ENCODE assay signal across 8 mouse cellular contexts in genomic region chr16:87784405-87784994, GRCm38 (mm10).
DNase-seq lines count a peak whose midpoint lies in the region; ATAC-seq lines count a peak whose summit lies in the region.

No protein-coding gene starts in this region.

- no peaks in the 10 kb centered on the region for H3K36me3 ChIP-seq in embryonic facial prominence, embryonic 14.5 days (ENCODE audit: control insufficient read depth, insufficient read depth, low read length)
- no peaks in the 10 kb centered on the region for H3K36me3 ChIP-seq in embryonic facial prominence, embryonic 10.5 days (replicated peaks)
- H3K36me3 ChIP-seq in intestine, embryonic 14.5 days (ENCODE audit: control insufficient read depth, insufficient read depth, low read length), result no peaks in the 10 kb centered on the region
- H3K36me3 ChIP-seq in lung, embryonic 16.5 days (ENCODE audit: control insufficient read depth, insufficient read depth, low read length), result no peaks in the 10 kb centered on the region

- peak; percentile 15; the same call in 1 of the 2 replicates for ATAC-seq in embryonic facial prominence, embryonic 14.5 days (ENCODE audit: low read depth)
- 0 out of 2 replicates have a peak, but pooled peaks have one; percentile 41 for ATAC-seq in intestine, embryonic 14.5 days (replicated peaks; ENCODE audit: low FRiP score, low TSS enrichment, low read depth)
- peak; percentile 91 for ATAC-seq in lung, embryonic 16.5 days (ENCODE audit: low read depth)
- no peak for ATAC-seq in frontal cortex, adult (ENCODE audit: low TSS enrichment)

- H3K9me3 ChIP-seq in embryonic facial prominence, embryonic 14.5 days (ENCODE audit: control insufficient read depth, low read length), result no peaks in the 10 kb centered on the region
- no peaks in the 10 kb centered on the region for H3K9me3 ChIP-seq in embryonic facial prominence, embryonic 10.5 days
- no peaks in the 10 kb centered on the region for H3K9me3 ChIP-seq in intestine, embryonic 14.5 days (ENCODE audit: control insufficient read depth, low read length)
- H3K9me3 ChIP-seq in lung, embryonic 16.5 days (ENCODE audit: control insufficient read depth, low read length), result no peaks in the 10 kb centered on the region

- WGBS in embryonic facial prominence, embryonic 14.5 days, result 54% methylated on average over 13 of the region's 13 CpGs
- WGBS in embryonic facial prominence, embryonic 10.5 days, result 66% methylated on average over 13 of the region's 13 CpGs
- 58% methylated on average over 13 of the region's 13 CpGs for WGBS in intestine, embryonic 14.5 days
- 33% methylated on average over 13 of the region's 13 CpGs for WGBS in lung, embryonic 16.5 days

- no peak overlapping the region for H3K4me2 ChIP-seq in embryonic facial prominence, embryonic 14.5 days (ENCODE audit: low read depth, low read length)
- peak overlapping the region; percentile 0; the same call in 1 of the 2 replicates for H3K4me2 ChIP-seq in intestine, embryonic 14.5 days (ENCODE audit: low read length)
- peak overlapping the region; percentile 42 for H3K4me2 ChIP-seq in lung, embryonic 16.5 days (ENCODE audit: low read depth, low read length)

- H3K9ac ChIP-seq in embryonic facial prominence, embryonic 14.5 days (ENCODE audit: low read depth, low read length), result no peak overlapping the region
- no peak overlapping the region for H3K9ac ChIP-seq in intestine, embryonic 14.5 days (ENCODE audit: low read length)
- no peak overlapping the region for H3K9ac ChIP-seq in lung, embryonic 16.5 days (ENCODE audit: low read length)

- peak; percentile 50 for DNase-seq in embryonic facial prominence, embryonic 14.5 days (ENCODE audit: low spot score)
- DNase-seq in embryonic facial prominence, embryonic 10.5 days (ENCODE audit: low spot score), result no peak
- DNase-seq in adipocyte (ENCODE audit: low spot score), result peak; percentile 78
- no peak for DNase-seq in intestine, embryonic 14.5 days (ENCODE audit: low spot score)
- no peak for DNase-seq in left cerebral cortex, adult 8-10 months (ENCODE audit: low spot score in 2 of 2)
- DNase-seq in spleen, postnatal 14 days (ENCODE audit: low spot score in 2 of 2), result no peak

- H3K4me3 ChIP-seq in embryonic facial prominence, embryonic 14.5 days (ENCODE audit: low read depth, low read length), result no peak overlapping the region
- H3K4me3 ChIP-seq in embryonic facial prominence, embryonic 10.5 days, result no peak overlapping the region
- H3K4me3 ChIP-seq in intestine, embryonic 14.5 days (ENCODE audit: low read depth, low read length), result no peak overlapping the region
- H3K4me3 ChIP-seq in lung, embryonic 16.5 days (ENCODE audit: low read length), result peak overlapping the region; percentile 17; the same call in 1 of the 2 replicates

- no peak overlapping the region for H3K27ac ChIP-seq in embryonic facial prominence, embryonic 14.5 days (replicated peaks; ENCODE audit: low read depth, low read length)
- no peak overlapping the region for H3K27ac ChIP-seq in embryonic facial prominence, embryonic 10.5 days (replicated peaks)
- no peak overlapping the region for H3K27ac ChIP-seq in intestine, embryonic 14.5 days (ENCODE audit: low read depth)
- peak overlapping the region; percentile 68 for H3K27ac ChIP-seq in lung, embryonic 16.5 days (ENCODE audit: low read length)

- H3K4me1 ChIP-seq in embryonic facial prominence, embryonic 14.5 days (ENCODE audit: control insufficient read depth, insufficient read depth, low read length), result no peaks in the 10 kb centered on the region
- peaks cover 13% of the 10 kb centered on the region for H3K4me1 ChIP-seq in embryonic facial prominence, embryonic 10.5 days
- H3K4me1 ChIP-seq in intestine, embryonic 14.5 days (replicated peaks; ENCODE audit: control insufficient read depth, insufficient read depth, low read length), result peaks cover 11% of the 10 kb centered on the region; the same call in 1 of the 2 replicates
- H3K4me1 ChIP-seq in lung, embryonic 16.5 days (replicated peaks; ENCODE audit: control insufficient read depth, insufficient read depth, low read length), result peaks cover 5% of the 10 kb centered on the region; the same call in 1 of the 2 replicates

- H3K27me3 ChIP-seq in embryonic facial prominence, embryonic 14.5 days (replicated peaks; ENCODE audit: control insufficient read depth, insufficient read depth, low read length), result no peaks in the 10 kb centered on the region
- no peaks in the 10 kb centered on the region for H3K27me3 ChIP-seq in embryonic facial prominence, embryonic 10.5 days (replicated peaks; ENCODE audit: low read depth, poor library complexity, severe bottlenecking)
- no peaks in the 10 kb centered on the region for H3K27me3 ChIP-seq in intestine, embryonic 14.5 days (replicated peaks; ENCODE audit: control insufficient read depth, insufficient read depth, low read length)
- no peaks in the 10 kb centered on the region for H3K27me3 ChIP-seq in lung, embryonic 16.5 days (ENCODE audit: control insufficient read depth, insufficient read depth, low read depth, low read length)

Comparison
In these comparisons a context has a peak if more than half of its experiments do, and no peak if none do; other contexts are left out.
1. DNase-seq: peak in embryonic facial prominence, embryonic 14.5 days (single experiment) and adipocyte (single experiment); none in embryonic facial prominence, embryonic 10.5 days (single experiment), intestine, embryonic 14.5 days (single experiment), left cerebral cortex, adult 8-10 months (0 of 2) and spleen, postnatal 14 days (0 of 2).